Mouse (Mus musculus) lung, postnatal 0 days (tissue): ENCODE data around the gene Arhgef9.

Experiments
- CTCF ChIP-seq: IDR thresholded peaks from 2 replicates; pipeline ENCODE4 v1.5.1; 2016; ENCODE audit warnings: antibody characterized with exemption, mild to moderate bottlenecking
- EP300 ChIP-seq: IDR thresholded peaks from 2 replicates; pipeline ENCODE4 v1.6.1; 2016; ENCODE audit warnings: antibody characterized with exemption, mild to moderate bottlenecking, control low read depth

- TF ChIP-seq CTCF (no peak), EP300 (no peak)
Observed at GRCm38 (mm10) chrX:95138636-95139035, 58.0 kb downstream of the Arhgef9 start.
